Mouse (Mus musculus) lung, postnatal 36 days (tissue): ENCODE results near the gene Hadha.

Experiments
- DNase-seq: peaks from one replicate; pipeline ENCODE4 v3.0.0; 2022; ENCODE audit warnings: mixed read lengths

Gene Hadha

GRCm38 (mm10) chr5:30154474-30155394, at the start of gene Hadha, which contains the start of gene Hadhb:
Gene Hadha, minus strand, starts transcription at chr5:30155162.
Gene Hadhb, plus strand, starts transcription at chr5:30155248.
- peak; percentile 96 for DNase-seq

- no peak for DNase-seq
Measured at GRCm38 (mm10) chr5:30204441-30204840, 49.5 kb upstream of the Hadha start.

GRCm38 (mm10) chr5:30203216-30203885, 48.4 kb upstream of the Hadha start:
- no peak for DNase-seq

- no peak for DNase-seq
Measured at GRCm38 (mm10) chr5:30202221-30202620, 47.3 kb upstream of the Hadha start.

- peak; percentile 46 for DNase-seq
Measured at GRCm38 (mm10) chr5:30201521-30201920, 46.6 kb upstream of the Hadha start.

GRCm38 (mm10) chr5:30198257-30198656, 43.3 kb upstream of the Hadha start:
- peak; percentile 50 for DNase-seq

GRCm38 (mm10) chr5:30195340-30195739, 40.4 kb upstream of the Hadha start:
- DNase-seq = peak; percentile 58

GRCm38 (mm10) chr5:30192452-30192851, 37.5 kb upstream of the Hadha start:
- DNase-seq = no peak

- no peak for DNase-seq
Measured at GRCm38 (mm10) chr5:30187687-30188485, 32.9 kb upstream of the Hadha start.

- DNase-seq = no peak
Measured at GRCm38 (mm10) chr5:30175811-30176210, 20.8 kb upstream of the Hadha start.

- no peak for DNase-seq
Measured at GRCm38 (mm10) chr5:30172931-30173692, 18.1 kb upstream of the Hadha start.

- DNase-seq = no peak
Measured at GRCm38 (mm10) chr5:30172115-30172514, 17.2 kb upstream of the Hadha start.

GRCm38 (mm10) chr5:30170303-30170940, 15.5 kb upstream of the Hadha start:
- peak; percentile 17 for DNase-seq

- DNase-seq = no peak
Measured at GRCm38 (mm10) chr5:30165234-30165946, 10.4 kb upstream of the Hadha start.

GRCm38 (mm10) chr5:30162339-30162738, 7.4 kb upstream of the Hadha start:
- DNase-seq = no peak

GRCm38 (mm10) chr5:30161836-30162235, 6.9 kb upstream of the Hadha start:
- DNase-seq = no peak

GRCm38 (mm10) chr5:30159601-30160000, 4.6 kb upstream of the Hadha start:
- peak; percentile 29 for DNase-seq

GRCm38 (mm10) chr5:30155821-30156629, 1.1 kb upstream of the Hadha start:
- DNase-seq = peak; percentile 19

GRCm38 (mm10) chr5:30155395-30155792, 432 bp upstream of the Hadha start:
- no peak for DNase-seq

GRCm38 (mm10) chr5:30154013-30154412, 949 bp downstream of the Hadha start:
- no peak for DNase-seq
